Mouse (Mus musculus) megakaryocyte, embryonic 14.5 days (primary cell): ENCODE measurements around the gene E2f2.

Experiments used
- FLI1 ChIP-seq: IDR thresholded peaks from 2 replicates; pipeline ENCODE4 v1.6.1; 2012; ENCODE audit warnings: low read length, inconsistent platforms, mixed read lengths
- GATA1 ChIP-seq: IDR thresholded peaks from 3 replicates; pipeline ENCODE4 v1.6.1; 2012; ENCODE audit warnings: mixed read lengths, low read length, inconsistent platforms, borderline replicate concordance

DNA sequence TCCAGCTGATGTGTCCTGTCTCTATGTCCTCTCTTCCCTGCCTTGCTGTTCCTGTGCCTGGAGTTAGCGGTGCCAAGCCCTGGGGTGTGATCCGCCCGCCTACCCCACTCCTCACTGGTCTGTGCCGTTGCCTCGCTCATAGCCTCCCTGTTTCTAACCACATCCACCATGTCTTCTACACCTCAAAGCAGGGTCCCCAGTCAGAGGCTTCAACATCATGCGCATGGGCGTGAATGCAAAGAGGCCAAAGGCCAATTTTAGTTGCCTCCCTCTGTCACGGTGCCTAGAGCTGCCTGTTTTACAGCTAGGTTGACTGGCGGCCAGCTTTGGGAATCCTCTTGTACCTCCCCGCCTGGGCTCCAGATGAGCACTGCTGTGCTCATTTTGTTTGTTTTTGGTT, 24.0 kb downstream of the E2f2 start:
- TF ChIP-seq GATA1 = no peak
- TF ChIP-seq FLI1 = no peak
